Mouse (Mus musculus): ENCODE data around the gene Fzr1.

DNA sequence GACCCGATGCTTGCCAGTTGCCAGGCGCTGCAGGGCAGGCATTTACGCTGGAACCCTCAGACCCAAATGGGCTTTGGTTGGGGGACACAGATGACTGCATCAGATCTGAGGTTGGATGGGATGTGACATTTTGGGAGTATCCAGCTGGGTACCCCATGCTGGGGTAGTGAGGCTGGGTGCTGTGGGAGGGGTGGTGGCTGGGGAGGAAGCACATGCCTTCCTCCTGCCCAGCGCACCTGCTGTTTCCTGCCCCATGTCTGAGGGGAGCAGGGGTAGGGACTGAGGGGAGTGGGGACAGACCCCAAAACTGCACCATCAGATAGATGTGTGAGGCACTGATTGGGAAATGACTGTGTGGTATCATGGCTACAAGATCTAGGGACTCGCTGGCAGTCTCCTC, 18.4 kb upstream of the Fzr1 start:
- TF ChIP-seq GATA1 (IDR thresholded peaks at IDR 0.05; ENCODE audit: low read length) = no peak
- no peak for TF ChIP-seq TAL1 (IDR thresholded peaks at IDR 0.05; ENCODE audit: low read length)
